Mouse (Mus musculus) spleen, postnatal 14 days (tissue): ENCODE data around the gene Ptpdc1.

Source experiments
- DNase-seq, 2 experiments: peaks; one replicate each; pipeline ENCODE4 v3.0.0; 2021 to 2022; ENCODE audit warnings: low spot score in 2 of 2

The Ptpdc1 gene

DNA sequence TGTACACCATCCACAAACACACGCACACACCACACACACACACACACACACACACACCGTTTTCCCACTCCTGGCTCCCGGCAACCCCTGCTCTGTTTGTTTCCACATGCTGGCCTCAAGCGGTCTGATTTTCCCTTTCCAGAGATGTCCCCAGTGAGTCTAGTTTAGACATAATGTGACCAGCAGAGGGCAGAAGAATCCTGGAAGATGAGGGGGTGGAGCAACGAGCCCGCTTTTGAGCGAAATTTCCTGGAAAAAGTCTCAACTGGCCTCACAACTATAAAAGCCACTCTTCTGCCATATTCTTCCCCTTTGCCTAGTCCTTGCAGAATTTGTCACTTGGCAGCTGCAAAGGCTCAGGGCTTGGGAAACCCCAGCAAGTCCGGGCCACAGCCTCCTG, 30.2 kb upstream of the Ptpdc1 start:
- DNase-seq = no peak

DNA sequence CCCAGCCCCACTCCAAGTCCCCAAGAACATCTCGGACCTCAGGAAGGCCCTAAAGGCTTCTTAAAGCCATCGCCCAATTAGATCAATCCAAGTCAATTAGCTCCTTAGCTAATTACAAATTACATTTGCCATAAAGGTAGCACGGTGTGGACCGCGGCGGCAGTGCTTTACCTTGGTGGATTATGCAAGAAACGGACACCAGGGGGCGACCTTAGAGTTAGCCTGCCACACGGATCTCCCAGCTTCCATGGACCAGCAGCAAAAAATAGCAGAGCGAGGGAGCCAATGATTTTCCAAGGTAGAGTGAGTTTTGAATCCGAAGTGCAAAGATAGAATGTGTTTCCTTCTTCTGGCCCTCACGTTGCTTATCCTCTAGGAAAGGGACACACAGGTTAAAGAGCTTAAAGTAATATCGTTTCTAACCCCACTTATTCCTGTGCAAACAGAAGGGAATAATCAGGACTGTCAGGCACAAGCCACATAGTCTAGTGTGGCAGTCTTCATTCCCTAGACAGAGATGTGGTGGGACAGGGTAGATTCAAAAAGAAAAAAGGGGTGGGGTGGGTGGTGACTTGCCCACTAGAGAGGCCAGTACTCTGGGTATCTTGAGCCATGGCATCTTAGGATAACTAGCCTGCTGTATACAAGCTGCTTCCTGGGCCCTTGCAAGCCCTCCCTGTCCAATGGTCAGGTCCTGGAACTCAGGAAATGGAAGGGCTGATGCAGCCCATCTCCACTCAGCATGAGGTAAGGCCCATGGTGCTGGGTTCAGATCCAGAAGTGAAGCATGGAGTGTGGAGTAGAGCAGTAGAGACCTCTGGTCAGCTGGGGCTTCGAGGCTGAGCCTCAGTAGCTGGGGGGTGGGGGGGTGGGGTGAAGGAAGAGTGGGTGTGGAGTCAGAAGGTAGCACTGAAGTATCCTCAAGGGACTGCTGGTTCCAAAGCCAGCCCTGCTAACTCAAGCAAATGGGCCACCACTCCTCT, 28.6 kb upstream of the Ptpdc1 start:
- DNase-seq = peak in 1 of 2 experiments; percentile 41

DNA sequence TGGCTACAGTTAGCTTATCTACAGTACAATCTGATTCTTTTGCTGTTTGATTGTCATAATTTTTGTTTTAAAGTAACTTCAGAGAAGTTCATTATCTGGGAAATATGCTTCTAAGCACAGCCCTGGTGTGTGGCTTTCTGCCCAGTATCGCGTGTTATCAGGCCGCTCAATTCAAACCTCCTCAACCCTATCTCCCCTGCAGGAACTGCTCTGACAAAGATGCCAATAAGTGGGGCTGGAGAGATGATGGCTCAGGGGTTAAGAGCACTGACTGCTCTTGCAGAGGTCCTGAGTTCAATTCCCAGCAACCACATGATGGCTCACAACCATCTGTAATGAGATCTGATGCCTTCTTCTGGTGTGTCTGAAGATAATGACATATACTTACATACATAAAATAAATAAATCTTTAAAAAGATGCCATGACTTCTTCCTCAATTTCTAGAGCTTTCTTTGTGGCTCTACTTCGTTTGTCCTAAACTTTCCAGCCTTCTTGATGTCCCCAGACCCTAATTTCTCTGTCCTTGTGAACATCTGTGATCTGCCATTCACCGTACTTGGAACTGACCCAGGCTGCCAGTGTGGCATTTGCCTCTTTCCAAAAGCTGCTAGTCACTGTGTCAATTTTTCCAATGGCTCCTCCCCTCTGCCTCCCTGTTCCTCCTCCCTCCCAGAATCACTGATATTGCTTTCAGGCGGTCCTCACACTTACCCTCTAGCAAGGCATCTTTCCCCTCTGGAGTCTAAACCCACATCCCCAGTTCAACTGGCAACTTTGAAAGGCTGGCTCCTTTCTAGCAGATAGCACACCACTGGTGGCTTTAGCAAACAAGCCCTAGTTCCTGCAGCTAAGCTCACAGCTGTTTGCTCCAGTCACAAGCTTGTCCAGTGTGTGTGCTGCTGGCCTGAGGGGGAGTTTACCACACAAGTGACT, 25.9 kb upstream of the Ptpdc1 start:
- no peak for DNase-seq

DNA sequence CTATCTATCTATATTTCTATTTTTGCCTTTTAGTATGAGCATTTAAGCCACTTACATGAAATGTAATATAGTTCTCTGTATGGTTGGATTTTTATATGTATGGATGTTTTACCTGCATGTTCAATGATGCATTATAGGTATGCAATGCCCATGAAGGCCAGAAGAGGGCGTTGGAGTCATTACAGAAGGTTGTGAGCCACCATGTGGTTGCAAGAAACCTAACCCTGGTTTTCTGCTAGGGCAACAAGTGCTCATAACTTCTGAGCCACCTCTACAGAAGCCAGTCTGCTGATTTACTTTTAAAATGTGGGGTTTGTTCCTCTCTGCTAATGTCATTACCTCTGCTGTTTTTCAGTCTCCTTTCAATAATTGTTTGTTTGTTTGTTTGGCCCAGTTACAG, 25.2 kb upstream of the Ptpdc1 start:
- no peak for DNase-seq

DNA sequence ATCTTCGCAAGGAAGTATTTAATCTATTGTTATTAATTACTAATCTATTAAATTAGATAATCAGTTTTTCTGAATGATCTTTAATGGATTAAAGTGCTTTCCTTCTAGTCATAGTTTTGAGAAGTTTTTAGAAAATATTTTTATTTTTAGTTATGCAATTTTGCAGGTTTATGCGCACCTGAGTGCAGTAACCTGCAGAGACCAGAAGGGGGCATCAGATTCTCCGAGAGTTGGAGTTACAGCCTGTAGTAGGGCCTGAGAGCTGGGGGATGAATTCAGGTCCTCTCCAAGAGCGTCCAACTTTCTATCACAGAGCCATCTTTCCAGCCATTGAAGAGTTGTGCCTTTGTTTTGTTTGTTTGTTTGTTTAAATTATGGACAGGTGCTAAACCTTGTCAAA, 21.2 kb upstream of the Ptpdc1 start:
- no peak for DNase-seq

DNA sequence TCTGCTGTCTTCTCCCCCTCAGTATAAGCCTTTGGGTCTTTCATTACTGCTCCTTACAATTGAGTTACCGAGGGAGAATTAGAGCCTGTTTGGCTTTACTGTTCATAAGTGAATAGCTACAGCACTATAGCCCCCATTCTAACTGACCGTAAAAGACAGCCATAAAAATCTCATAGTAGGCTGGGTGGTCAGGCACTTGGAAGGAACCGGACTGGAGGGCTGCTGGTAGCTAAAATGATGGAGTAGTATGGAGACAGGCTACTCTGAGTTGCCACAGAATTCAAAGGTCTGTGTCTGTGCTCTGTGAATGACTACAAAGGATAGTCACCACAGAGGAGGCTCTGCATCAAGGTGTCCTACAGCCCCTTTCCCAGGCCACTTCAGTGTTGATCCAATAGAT, 18.5 kb upstream of the Ptpdc1 start:
- DNase-seq = no peak

DNA sequence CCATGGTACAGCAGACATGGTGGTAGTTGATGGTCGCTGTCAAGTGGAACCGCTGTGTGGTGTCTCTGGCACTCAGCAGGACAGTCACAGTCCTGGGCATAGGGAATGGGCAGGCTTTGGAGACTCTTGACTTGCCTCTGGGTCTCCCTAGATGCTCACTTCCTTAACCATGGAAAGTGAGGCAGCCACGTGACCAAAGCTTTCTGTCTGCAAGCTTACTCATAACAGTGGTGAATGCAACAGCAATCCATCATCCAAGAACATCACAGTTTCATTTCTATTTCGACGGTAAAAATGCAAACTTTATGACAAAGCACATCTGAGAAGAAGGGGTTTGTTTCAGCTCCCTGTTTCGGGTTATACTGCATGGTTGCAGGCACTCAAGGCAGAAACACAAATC, 17.6 kb upstream of the Ptpdc1 start:
- DNase-seq = no peak

- peak in 1 of 2 experiments; percentile 33 for DNase-seq
These were observed 14.1 kb upstream of the Ptpdc1 start for GRCm38 (mm10) chr13:48639570-48639969.

- DNase-seq = no peak
These were observed 12.2 kb upstream of the Ptpdc1 start for GRCm38 (mm10) chr13:48637706-48638105.

GRCm38 (mm10) chr13:48631691-48632090, 6.2 kb upstream of the Ptpdc1 start:
- DNase-seq = no peak

GRCm38 (mm10) chr13:48624968-48625398, 481 bp downstream of the Ptpdc1 start:
- DNase-seq = no peak

DNA sequence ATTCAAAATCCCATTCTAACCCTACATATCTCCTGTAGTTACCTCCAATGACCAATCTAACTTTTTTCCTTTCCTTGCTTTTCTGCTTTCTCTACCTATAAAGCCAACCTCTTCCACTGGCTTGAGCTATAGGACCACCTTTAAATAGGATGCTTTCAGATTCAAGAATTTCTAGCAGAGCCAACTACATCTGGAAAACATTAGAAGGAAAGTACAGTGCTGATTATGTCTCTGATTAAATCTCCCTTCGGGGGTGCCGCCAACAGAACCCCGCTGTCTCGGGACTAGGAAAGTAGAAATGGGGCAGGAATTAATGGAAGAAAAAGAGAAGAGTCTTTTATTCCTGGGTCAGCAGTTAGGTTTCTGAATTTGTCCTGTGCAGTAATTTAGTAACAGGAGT, 6.6 kb downstream of the Ptpdc1 start:
- DNase-seq = no peak

DNA sequence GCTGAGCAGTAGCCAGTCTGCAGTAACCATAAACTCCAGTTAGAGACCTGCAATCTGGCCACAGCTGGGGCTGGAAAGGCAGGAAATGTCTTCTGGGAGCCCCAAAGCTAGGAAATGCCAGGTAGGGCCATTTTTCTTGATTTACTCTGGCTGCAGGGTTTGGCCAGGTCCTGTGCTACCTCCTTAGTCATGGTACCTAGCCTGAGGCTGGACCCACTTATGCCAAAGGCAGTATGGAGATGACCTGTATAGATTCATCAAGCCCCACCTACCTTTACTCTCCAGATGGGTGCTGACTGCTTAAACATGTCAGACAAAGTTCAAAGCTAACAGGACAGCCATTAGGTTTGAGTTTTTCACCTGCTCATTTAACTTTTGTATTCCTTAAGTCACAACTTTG, 7.7 kb downstream of the Ptpdc1 start:
- no peak for DNase-seq

GRCm38 (mm10) chr13:48614525-48614924, 10.9 kb downstream of the Ptpdc1 start:
- no peak for DNase-seq

DNA sequence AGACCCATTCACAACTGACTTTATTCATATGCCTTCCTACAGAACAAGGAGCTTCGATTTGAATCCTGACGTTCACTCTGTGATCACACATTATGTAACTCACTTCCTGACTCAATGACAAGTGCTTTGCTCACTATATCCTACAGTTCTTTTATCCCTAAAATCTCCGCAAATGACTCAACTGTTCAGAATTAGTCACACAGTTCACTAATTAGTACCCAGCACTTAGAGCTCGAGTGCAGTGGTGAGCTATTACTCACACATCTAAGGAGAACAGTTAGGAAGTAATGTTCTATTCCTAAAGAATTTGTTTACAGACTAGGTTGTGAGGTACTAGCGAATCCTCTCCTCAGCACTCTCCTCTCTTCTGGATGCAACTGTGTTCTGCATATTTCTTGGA, 16.4 kb downstream of the Ptpdc1 start:
- DNase-seq = no peak

GRCm38 (mm10) chr13:48604591-48604990, 20.9 kb downstream of the Ptpdc1 start:
- DNase-seq = no peak

- DNase-seq = no peak
These were observed 22.2 kb downstream of the Ptpdc1 start for GRCm38 (mm10) chr13:48603296-48603695.

DNA sequence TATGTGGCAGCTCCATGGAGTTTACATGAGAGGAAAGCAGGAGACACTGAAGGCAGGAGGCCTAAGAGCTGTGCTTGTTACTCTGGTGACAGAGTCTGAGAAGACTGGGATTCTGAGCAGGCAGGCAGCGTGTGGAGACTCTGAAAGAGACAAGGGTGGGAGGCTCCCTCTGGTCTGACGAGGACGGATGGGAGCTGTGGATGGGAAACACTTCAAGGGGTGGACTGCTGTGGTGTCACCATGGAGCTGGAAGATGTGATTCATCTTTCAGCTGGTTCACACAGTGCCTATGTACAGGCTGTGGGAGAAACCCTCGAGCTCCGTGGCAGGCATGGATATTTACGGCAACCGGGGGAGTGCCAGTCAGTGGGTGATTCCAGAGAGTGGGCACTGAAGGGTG, 30.9 kb downstream of the Ptpdc1 start:
- DNase-seq = no peak

DNA sequence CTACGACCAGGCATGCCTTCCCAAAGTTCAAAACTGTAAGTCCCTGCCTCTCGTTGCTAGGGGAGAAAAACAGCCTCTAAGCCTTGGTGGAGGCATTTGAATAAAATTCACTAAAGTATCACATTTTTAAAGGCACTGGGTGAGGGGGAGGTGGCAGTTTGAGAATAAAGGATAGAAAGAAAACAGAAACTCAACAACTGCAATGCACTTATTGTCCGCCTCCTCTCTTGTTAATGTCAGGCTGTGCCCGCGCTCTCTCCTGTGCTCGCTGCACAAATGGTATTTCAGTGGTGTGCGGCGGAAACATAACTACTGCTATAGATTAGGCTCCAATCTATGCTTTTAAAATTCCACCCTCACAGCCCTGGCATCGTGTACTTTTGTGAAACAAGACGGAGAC, 31.4 kb downstream of the Ptpdc1 start:
- no peak for DNase-seq

DNA sequence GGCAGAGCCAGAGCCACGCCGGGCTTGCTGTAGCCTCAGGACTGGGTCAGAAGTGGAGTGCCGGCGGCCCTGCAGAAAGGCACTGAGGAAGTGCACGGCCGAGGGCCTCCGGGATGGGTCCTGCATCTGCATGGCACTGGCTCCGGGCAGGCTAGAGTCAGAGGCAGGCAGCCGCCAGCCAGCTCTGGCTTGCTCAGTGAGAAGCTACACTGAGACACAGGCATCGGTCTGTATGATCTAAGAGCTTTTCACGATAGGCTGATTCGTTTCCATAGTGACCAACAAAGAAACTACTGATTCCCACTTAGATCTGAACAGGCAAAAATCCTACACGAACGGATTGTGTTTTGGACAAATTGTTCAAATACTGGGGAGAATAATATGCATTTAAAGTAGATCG, 32.3 kb downstream of the Ptpdc1 start:
- no peak for DNase-seq

DNA sequence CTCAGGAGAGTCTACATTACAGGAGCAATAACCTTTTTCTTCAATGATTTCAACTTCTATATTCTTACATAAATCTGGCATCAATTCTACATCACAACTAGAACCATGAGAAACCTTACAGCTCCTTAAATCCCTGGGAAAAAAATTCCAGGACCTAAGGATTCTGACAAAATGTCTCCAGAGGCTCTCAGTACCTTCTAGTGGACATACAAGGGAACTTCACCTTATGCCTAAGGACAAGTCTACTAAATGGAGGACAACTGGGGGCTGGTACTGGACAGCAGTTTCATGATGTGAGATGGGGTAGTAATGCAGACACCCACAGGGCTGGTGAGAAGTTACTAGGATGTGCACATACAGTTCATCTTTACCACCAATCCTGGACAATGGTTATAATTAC, 34.7 kb downstream of the Ptpdc1 start:
- no peak for DNase-seq

DNA sequence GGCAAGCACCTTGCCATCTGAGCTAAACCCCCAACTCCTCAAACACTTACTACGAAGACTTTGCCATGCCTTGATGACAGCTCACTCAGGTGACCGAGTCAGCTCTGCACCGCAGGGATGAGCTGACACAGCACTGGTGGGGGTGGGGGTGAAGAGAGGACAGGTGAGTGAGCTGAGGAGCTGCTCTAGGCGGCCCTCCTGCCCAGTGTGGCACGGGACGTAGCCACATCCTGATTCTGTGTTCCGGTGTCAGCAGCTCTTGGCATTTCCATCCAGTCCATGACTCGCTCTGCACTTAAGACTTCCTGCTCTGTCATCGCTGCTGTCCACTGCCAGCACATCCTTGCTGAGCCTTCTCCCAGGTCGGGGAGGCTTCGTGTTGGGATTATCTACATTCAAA, 38.1 kb downstream of the Ptpdc1 start:
- no peak for DNase-seq

DNA sequence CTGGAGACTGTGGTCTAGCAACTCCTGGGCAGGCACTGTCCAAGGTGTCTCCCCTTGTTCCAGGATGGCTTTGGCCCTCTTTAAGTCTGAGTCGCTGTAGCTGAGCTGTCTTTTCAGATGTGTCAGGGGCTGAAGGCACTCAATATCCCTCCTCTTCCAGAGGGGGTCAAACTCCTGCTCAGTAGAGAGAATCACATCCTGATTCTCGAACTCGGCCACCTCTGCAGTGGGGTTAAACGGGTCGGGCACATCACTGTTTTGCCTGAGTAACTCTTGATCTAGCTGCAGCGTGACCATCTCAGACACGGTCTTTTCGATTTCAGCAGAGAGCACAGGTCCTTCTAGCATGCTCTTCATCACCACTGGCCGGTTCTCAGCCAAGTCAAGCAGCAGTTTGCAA, 39.0 kb downstream of the Ptpdc1 start:
- no peak for DNase-seq
